Mouse (Mus musculus) G1E (cell line): ENCODE results near the gene Gadd45b. TPM values are rescaled to one million over a fixed set of nuclear protein-coding genes. Genes with fewer than 3 reads are reported as not detected.

Source experiments
- ATAC-seq: 2 replicates; pipeline ENCODE4 v1.8.0; 2016; ENCODE audit warnings: mild to moderate bottlenecking; ENCODE audit not compliant: insufficient number of reproducible peaks, poor library complexity, low FRiP score, severe bottlenecking; ENCODE audit errors: extremely low read depth
- DNase-seq: peaks from one replicate; pipeline ENCODE4 v3.0.0; 2012; ENCODE audit warnings: low spot score
- H3K27me3 ChIP-seq: 2 replicates; pipeline ENCODE4 v1.6.1; 2012; ENCODE audit warnings: mild to moderate bottlenecking, low read length, inconsistent platforms; ENCODE audit not compliant: insufficient read depth
- H3K36me3 ChIP-seq: replicated peaks from 2 replicates; pipeline ENCODE3; 2012; ENCODE audit warnings: mild to moderate bottlenecking, inconsistent platforms
- H3K4me1 ChIP-seq: 2 replicates; pipeline ENCODE4 v1.6.1; 2012; ENCODE audit warnings: low read depth, low read length, inconsistent platforms, mixed read lengths; ENCODE audit not compliant: insufficient read depth
- H3K4me3 ChIP-seq: 2 replicates; pipeline ENCODE4 v1.5.1; 2012; ENCODE audit warnings: low read depth, mild to moderate bottlenecking, inconsistent platforms, low read length, moderate library complexity, mixed read lengths
- H3K9me3 ChIP-seq: replicated peaks from 2 replicates; pipeline ENCODE4 v1.6.1; 2012; ENCODE audit warnings: inconsistent platforms
- CTCF ChIP-seq: IDR thresholded peaks from 2 replicates; pipeline ENCODE4 v1.5.1; 2012; ENCODE audit warnings: low read depth, low read length, inconsistent platforms, mixed read lengths
- GATA1 ChIP-seq: IDR thresholded peaks from 2 replicates; pipeline ENCODE4 v1.6.1; 2012; ENCODE audit warnings: borderline replicate concordance, low read length, inconsistent platforms, mixed read lengths
- GATA2 ChIP-seq: IDR thresholded peaks from 2 replicates; pipeline ENCODE4 v1.6.1; 2012; ENCODE audit warnings: low read depth, low read length, inconsistent platforms, borderline replicate concordance
- POLR2AphosphoS5 ChIP-seq: IDR thresholded peaks from 2 replicates; pipeline ENCODE4 v1.6.1; 2012; ENCODE audit warnings: low read depth, low read length, inconsistent platforms; ENCODE audit not compliant: insufficient replicate concordance
- TAL1 ChIP-seq: conservative IDR thresholded peaks from 2 replicates; pipeline ENCODE4 v1.6.1; 2012; ENCODE audit warnings: low read depth, low read length, inconsistent platforms, mixed read lengths
- polyA plus RNA-seq: library from polyadenylated mRNA; stranded (reverse); fragments of >175 nt; gene quantifications from 2 replicates; pipeline ENCODE4 v1.2.3, GENCODE M21; 2012
- total RNA-seq, 2 experiments: library from RNA; stranded (forward) in 1 of 2; stranded (reverse) in 1 of 2; fragments of 200-1000 nt in 1 of 2; fragments of >200 nt in 1 of 2; fragmentation: Nextera tagmentation in 1 of 2; gene quantifications; 2 replicates each; pipeline ENCODE4 v1.2.3; 2014 to 2017

Gene Gadd45b
- total and polyA plus RNA-seq, 3 experiments: 1.1 to 5.7 (median 3.7) TPM

DNA sequence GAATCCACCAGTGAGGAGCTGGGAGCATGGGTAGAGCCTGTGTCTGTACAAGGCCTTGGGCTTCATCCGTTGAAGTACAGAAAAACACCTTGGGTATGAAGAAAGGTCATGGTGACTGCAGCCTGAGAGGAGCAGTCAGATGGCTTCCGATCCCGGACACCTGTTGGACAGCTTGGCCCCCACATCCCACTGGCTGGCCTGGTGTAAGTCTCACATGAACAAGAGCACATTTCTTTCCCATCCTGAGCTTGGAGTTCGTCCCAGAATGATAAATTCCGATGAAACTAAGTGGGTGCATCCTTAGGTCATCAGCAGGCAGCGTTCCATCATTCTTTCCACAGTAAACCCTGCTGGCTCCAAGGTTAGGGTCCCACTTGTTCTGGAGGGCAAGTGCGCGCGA, 13.8 kb downstream of the Gadd45b start:
- Histone ChIP-seq H3K4me3 (no peak overlapping the region), H3K27me3 (peaks cover 62% of the 10 kb centered on the region), H3K36me3 (no peaks in the 10 kb centered on the region), H3K9me3 (no peaks in the 10 kb centered on the region), H3K4me1 (peaks cover 36% of the 10 kb centered on the region)
- no peak for TF ChIP-seq CTCF
- TF ChIP-seq POLR2AphosphoS5: no peak
- no peak for TF ChIP-seq GATA1
- TF ChIP-seq GATA2: no peak
- ATAC-seq (no peak), DNase-seq (no peak)

DNA sequence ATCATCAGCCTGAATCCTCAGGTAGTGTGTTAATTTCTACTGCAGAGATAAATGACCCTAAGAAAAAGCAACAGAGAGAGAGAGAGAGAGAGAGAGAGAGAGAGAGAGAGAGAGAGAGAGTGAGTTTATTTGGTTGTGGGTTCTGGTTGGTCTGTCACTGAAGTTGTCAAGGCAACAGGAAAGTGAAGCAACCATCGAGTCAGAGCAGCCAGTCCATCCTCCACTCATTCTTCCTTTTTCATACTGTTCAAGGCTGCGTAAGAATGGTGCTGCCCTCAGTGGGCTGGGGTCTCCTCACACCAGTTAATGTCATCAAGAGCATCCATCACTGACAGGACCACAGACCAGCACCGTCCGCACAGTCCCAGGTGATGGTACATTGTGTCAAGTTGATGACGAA, 14.4 kb downstream of the Gadd45b start:
- H3K9me3 ChIP-seq: no peaks in the 10 kb centered on the region
- H3K4me1 ChIP-seq: peaks cover 36% of the 10 kb centered on the region
- peaks cover 57% of the 10 kb centered on the region for H3K27me3 ChIP-seq
- H3K4me3 ChIP-seq: no peak overlapping the region
- TF ChIP-seq POLR2AphosphoS5: no peak
- no peak for TF ChIP-seq TAL1
- TF ChIP-seq GATA2: no peak
- no peak for TF ChIP-seq CTCF
- no peak for TF ChIP-seq GATA1
- H3K36me3 ChIP-seq: no peaks in the 10 kb centered on the region
- no peak for DNase-seq
- no peak for ATAC-seq

DNA sequence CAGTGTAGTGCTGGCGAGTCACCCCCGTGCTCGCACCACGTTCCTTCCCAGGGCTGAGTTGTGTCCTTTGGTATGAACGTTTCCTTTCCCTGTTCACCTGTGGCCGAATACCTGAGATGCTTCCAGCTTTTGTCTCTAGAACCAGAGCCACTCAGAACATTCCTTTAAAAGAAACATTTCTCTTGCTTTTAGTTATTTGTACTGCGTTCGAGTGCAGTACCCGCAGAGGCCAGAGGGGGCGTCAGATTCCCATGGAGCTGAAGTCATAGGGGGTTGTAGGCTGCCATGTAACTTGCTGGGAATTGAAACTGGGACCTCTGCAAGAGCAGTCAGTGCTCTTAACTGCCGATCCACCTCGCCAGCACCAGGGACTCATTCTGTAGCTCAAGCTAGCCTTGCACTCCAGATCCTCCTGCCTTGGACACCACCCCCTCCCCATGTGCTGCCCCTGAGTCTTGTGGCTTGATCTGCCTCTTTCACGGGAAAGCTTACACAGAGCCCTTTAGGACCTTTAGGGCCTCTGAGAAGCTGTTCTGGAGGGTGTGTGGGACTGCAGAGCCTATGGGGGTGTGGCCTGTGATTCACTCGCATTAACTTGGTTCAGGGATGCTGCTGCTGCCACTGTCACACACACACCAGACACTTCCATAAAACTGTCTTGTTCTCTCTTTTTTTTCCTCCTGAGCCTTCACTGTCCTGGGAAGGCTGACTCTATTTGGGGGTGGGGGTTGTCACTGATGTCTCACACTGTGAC, 17.0 kb downstream of the Gadd45b start:
- Histone ChIP-seq H3K4me1 (peaks cover 32% of the 10 kb centered on the region), H3K4me3 (no peak overlapping the region), H3K27me3 (peaks cover 44% of the 10 kb centered on the region), H3K9me3 (no peaks in the 10 kb centered on the region), H3K36me3 (no peaks in the 10 kb centered on the region)
- TF ChIP-seq CTCF (peak; percentile 47), TAL1 (no peak)
- ATAC-seq (no peak), DNase-seq (no peak)

DNA sequence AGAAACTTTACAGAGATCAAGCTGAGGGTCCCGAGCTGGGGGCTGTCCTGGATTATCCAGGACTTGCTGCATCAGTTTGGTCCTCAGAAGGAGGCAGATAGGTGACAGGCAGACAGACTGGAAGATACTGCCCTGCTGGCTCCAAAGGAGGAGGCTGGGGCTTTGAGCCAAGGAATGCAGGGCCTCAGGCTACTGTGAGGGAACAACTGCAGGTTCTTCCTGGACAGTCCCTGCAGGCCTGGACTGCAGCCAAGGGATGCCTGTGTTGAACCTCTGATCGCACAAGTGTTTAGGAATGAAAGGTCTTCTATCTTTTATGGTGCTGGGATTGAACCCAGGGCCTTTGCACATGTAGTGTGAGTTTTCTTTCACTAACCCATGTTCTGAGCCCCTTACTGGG, 17.9 kb downstream of the Gadd45b start:
- no peak for ATAC-seq
- no peak overlapping the region for H3K4me3 ChIP-seq
- H3K36me3 ChIP-seq: no peaks in the 10 kb centered on the region
- TF ChIP-seq GATA1: no peak
- no peak for TF ChIP-seq CTCF
- no peak for TF ChIP-seq TAL1
- TF ChIP-seq POLR2AphosphoS5: no peak
- no peak for TF ChIP-seq GATA2
- peaks cover 44% of the 10 kb centered on the region for H3K27me3 ChIP-seq
- H3K4me1 ChIP-seq: peaks cover 36% of the 10 kb centered on the region
- H3K9me3 ChIP-seq: no peaks in the 10 kb centered on the region
- DNase-seq: no peak

DNA sequence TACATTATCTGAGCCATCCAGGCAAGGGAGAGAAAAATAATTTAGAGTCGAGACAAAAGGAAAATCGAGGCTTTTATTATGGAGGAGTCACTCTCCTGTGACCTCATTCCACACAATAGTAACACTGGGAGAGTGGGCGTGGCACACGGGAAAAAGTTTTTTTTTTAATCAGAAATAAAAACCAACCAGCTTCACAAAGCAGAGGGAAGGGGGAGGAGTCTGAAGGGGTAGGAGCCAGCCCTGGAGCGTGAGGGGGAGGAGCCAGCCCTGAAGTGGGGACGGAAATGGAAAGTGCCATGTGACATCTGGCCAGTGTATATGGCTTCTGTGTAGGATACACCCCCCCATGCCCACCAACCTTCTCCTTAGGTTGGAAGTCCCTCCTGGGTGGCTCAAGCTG, 18.7 kb downstream of the Gadd45b start:
- H3K27me3 ChIP-seq: peaks cover 45% of the 10 kb centered on the region
- DNase-seq (no peak), ATAC-seq (peak; percentile 60)
- no peaks in the 10 kb centered on the region for H3K36me3 ChIP-seq
- no peak overlapping the region for H3K4me3 ChIP-seq
- TF ChIP-seq CTCF (no peak), GATA2 (no peak), POLR2AphosphoS5 (no peak), GATA1 (no peak), TAL1 (no peak)
- H3K9me3 ChIP-seq: no peaks in the 10 kb centered on the region
- peaks cover 38% of the 10 kb centered on the region for H3K4me1 ChIP-seq

DNA sequence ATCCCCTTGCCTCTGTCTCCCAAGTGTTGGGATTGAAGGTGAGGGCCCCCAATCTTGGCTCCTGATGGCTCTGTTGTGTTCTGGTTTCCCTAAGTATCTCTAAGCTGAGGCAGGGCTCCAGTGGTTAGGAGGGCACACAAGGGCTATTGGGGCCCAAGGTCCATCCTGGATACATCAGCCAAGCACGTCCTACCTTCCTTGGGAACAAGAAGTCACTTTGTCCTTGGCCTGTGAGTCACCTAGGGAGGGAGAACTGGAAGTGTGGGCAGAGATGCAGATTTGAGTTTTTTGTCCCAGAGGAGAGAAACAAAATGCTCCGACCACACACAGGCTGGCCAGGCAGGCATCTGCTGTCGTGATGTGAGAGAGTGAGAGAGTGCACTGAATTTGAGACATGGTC, 19.2 kb downstream of the Gadd45b start:
- H3K4me3 ChIP-seq: no peak overlapping the region
- H3K4me1 ChIP-seq: peaks cover 38% of the 10 kb centered on the region

DNA sequence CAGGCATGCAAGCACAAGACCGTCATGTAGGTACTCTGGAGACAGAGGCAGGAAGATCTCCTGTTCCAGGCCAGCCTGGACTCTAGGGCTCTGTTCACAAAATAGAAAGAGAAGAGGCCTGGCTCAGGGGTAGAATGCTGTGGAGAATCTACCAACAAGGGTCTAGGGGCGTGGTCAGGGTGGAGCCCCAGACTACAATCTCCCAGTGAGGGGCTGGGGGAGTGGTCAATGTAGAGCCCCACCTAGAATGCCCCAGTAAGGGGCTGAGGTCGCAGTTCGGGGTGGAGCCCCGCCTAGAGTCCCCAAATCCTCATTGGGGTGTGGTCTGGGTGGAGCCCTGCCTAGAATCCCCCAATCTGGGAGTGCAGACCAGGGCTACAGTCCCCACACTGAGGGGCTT, 20.4 kb downstream of the Gadd45b start:
- peaks cover 39% of the 10 kb centered on the region for H3K4me1 ChIP-seq
- TF ChIP-seq GATA1 (no peak), GATA2 (no peak), CTCF (no peak), POLR2AphosphoS5 (no peak), TAL1 (no peak)

More for the DNA sequence above, 19.2 kb downstream of the Gadd45b start:
- TF ChIP-seq TAL1 (no peak), GATA1 (no peak), POLR2AphosphoS5 (no peak), CTCF (no peak)
- Histone ChIP-seq H3K27me3 (peaks cover 42% of the 10 kb centered on the region), H3K9me3 (no peaks in the 10 kb centered on the region), H3K36me3 (no peaks in the 10 kb centered on the region)
- no peak for DNase-seq
- ATAC-seq: no peak

More for the DNA sequence above, 20.4 kb downstream of the Gadd45b start:
- ATAC-seq (no peak), DNase-seq (no peak)
- Histone ChIP-seq H3K27me3 (peaks cover 48% of the 10 kb centered on the region), H3K9me3 (no peaks in the 10 kb centered on the region), H3K36me3 (no peaks in the 10 kb centered on the region), H3K4me3 (no peak overlapping the region)
